Mouse (Mus musculus) kidney, adult 2 months (tissue): ENCODE results near the gene Gm45521. TPM values are rescaled to one million over a fixed set of nuclear protein-coding genes. Genes with fewer than 3 reads are reported as not detected.
"Not testable (repeated sequence)": the region's sequence is repeated elsewhere in the genome, so short reads cannot be mapped to it uniquely, and the experiment has no call there.

Experiments used
- DNase-seq: peaks from one replicate; pipeline ENCODE4 v3.0.0; 2021
- H3K27ac ChIP-seq: fragments of 200-500 bp; 2 replicates; pipeline ENCODE4 v1.5.1; 2012; ENCODE audit warnings: low read depth, low read length, control low read depth, inconsistent platforms; ENCODE audit not compliant: insufficient read depth
- H3K27me3 ChIP-seq: fragments of 200-500 bp; replicated peaks from 2 replicates; pipeline ENCODE4 v1.6.1; 2012; ENCODE audit warnings: mild to moderate bottlenecking, moderate library complexity, low read length, inconsistent platforms; ENCODE audit not compliant: control insufficient read depth, insufficient read depth
- H3K36me3 ChIP-seq: fragments of 200-500 bp; 2 replicates; pipeline ENCODE4 v1.6.1; 2012; ENCODE audit warnings: mild to moderate bottlenecking, moderate library complexity, low read length, inconsistent platforms; ENCODE audit not compliant: control insufficient read depth, insufficient read depth
- H3K4me1 ChIP-seq: fragments of 200-500 bp; 2 replicates; pipeline ENCODE4 v1.6.1; 2011; ENCODE audit warnings: low read length; ENCODE audit not compliant: control insufficient read depth, insufficient read depth
- H3K4me3 ChIP-seq: fragments of 200-500 bp; 2 replicates; pipeline ENCODE4 v1.5.1; 2011; ENCODE audit warnings: mild to moderate bottlenecking, low read depth, low read length, control low read depth; ENCODE audit not compliant: insufficient read depth
- CTCF ChIP-seq: fragments of 200-500 bp; conservative IDR thresholded peaks from 2 replicates; pipeline ENCODE4 v1.5.1; 2011; ENCODE audit warnings: low read depth, mild to moderate bottlenecking, control low read depth, low read length, moderate library complexity, mixed read lengths; ENCODE audit not compliant: insufficient read depth, insufficient read length
- POLR2A ChIP-seq: fragments of 200-500 bp; IDR thresholded peaks from one replicate; pipeline ENCODE4 v1.6.1; 2011; ENCODE audit warnings: low read depth, low read length, control low read depth
- WGBS: fragments of 180-500 bp; shearing (Covaris S2); methylation state at CpG from one replicate; pipeline ENCODE4 v1.1.7; 2018; 5-methylcytosine and 5-hydroxymethylcytosine counted together
- polyA plus RNA-seq: library from polyadenylated mRNA; depleted of rRNA; stranded (reverse); fragments of >200 nt; gene quantifications from 2 replicates; pipeline ENCODE4 v1.2.3, GENCODE M21; 2012; rRNA removed

The Gm45521 gene
- polyA plus RNA-seq, 1 experiment = not detected

GRCm38 (mm10) chr14:8003727-8004670, 46.9 kb downstream of the Gm45521 start:
- peak; percentile 22 for DNase-seq
- no peaks in the 10 kb centered on the region for H3K36me3 ChIP-seq
- peaks cover 4% of the 10 kb centered on the region; the same call in 1 of the 2 replicates for H3K4me1 ChIP-seq
- WGBS = 35% methylated on average over 18 of the region's 18 CpGs
- peak overlapping the region; percentile 75 for H3K4me3 ChIP-seq
- H3K27me3 ChIP-seq = no peaks in the 10 kb centered on the region
- TF ChIP-seq CTCF (no peak), POLR2A (no peak)
- H3K27ac ChIP-seq = peak overlapping the region; percentile 18; the same call in 1 of the 2 replicates

GRCm38 (mm10) chr14:8006061-8006460, 49.0 kb downstream of the Gm45521 start:
- not testable (repeated sequence) for DNase-seq, H3K4me3 ChIP-seq, H3K27me3 ChIP-seq, H3K36me3 ChIP-seq, H3K27ac ChIP-seq, H3K4me1 ChIP-seq
- 61% methylated on average over 3 of the region's 3 CpGs for WGBS

GRCm38 (mm10) chr14:8007084-8007483, 50.0 kb downstream of the Gm45521 start:
- no peak for DNase-seq
- H3K36me3 ChIP-seq = no peaks in the 10 kb centered on the region
- peaks cover 4% of the 10 kb centered on the region; the same call in 1 of the 2 replicates for H3K4me1 ChIP-seq
- H3K4me3 ChIP-seq = no peak overlapping the region
- H3K27me3 ChIP-seq = no peaks in the 10 kb centered on the region
- no peak for TF ChIP-seq POLR2A
- no peak for TF ChIP-seq CTCF
- no peak overlapping the region for H3K27ac ChIP-seq

GRCm38 (mm10) chr14:8007486-8007885, 50.4 kb downstream of the Gm45521 start:
- H3K4me3 ChIP-seq = no peak overlapping the region
- WGBS = 58% methylated on average over 2 of the region's 2 CpGs

GRCm38 (mm10) chr14:8007923-8008322, 50.8 kb downstream of the Gm45521 start:
- H3K4me3 ChIP-seq = no peak overlapping the region
- WGBS = 87% methylated on average over 10 of the region's 10 CpGs
- no peak for TF ChIP-seq POLR2A
- no peak for TF ChIP-seq CTCF
- H3K36me3 ChIP-seq = no peaks in the 10 kb centered on the region
- no peak for DNase-seq
- H3K27ac ChIP-seq = no peak overlapping the region
- H3K27me3 ChIP-seq = no peaks in the 10 kb centered on the region
- H3K4me1 ChIP-seq = peaks cover 7% of the 10 kb centered on the region

More at GRCm38 (mm10) chr14:8007486-8007885, 50.4 kb downstream of the Gm45521 start:
- no peak for TF ChIP-seq POLR2A
- TF ChIP-seq CTCF = no peak
- H3K36me3 ChIP-seq = no peaks in the 10 kb centered on the region
- H3K27me3 ChIP-seq = no peaks in the 10 kb centered on the region
- H3K27ac ChIP-seq = no peak overlapping the region
- peaks cover 4% of the 10 kb centered on the region; the same call in 1 of the 2 replicates for H3K4me1 ChIP-seq
- DNase-seq = no peak

Other genes starting within 250 kb of the Gm45521 start
- gene Gm26661, start 165.7 kb upstream of the Gm45521 start, polyA plus RNA-seq = not detected in 2 replicates
- 37.2 and 41.2 TPM in 2 replicates for gene Flnb, start 139.3 kb upstream of the Gm45521 start, polyA plus RNA-seq
- 0.37 and 3.0 TPM in 2 replicates for gene Dnase1l3, start 37.3 kb downstream of the Gm45521 start, polyA plus RNA-seq
- gene Abhd6, start 45.6 kb downstream of the Gm45521 start, polyA plus RNA-seq = 37.4 and 38.9 TPM in 2 replicates
- 9.0 and 13.8 TPM in 2 replicates for gene Rpp14, start 123.1 kb downstream of the Gm45521 start, polyA plus RNA-seq
- gene Pxk, start 140.9 kb downstream of the Gm45521 start, polyA plus RNA-seq = 36.8 and 42.9 TPM in 2 replicates
- gene Pdhb, start 215.7 kb downstream of the Gm45521 start, polyA plus RNA-seq = 100 and 134 TPM in 2 replicates